Mouse (Mus musculus): ENCODE measurements around the gene Zfp90.

The Zfp90 gene

DNA sequence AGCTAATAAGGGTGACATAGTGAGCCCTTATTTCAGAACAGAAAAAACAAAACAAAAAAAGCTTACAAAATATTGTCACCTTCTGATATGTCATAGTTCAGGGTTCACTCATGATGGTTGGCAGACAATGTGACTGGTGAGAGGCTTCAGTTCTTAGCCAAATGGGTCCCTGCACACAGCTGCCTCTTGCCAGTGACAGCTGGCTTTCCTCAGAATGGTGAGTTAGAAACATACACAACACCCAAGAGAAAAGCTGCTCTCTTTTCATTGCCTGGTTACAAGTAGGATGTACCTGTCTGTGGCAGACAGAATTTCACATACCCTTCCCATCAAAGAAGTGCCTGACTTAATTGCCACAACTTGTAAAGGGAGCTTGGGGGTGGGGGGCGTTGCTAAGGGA, 18.5 kb downstream of the Zfp90 start:
- no peak for DNase-seq (ENCODE audit: low spot score)

DNA sequence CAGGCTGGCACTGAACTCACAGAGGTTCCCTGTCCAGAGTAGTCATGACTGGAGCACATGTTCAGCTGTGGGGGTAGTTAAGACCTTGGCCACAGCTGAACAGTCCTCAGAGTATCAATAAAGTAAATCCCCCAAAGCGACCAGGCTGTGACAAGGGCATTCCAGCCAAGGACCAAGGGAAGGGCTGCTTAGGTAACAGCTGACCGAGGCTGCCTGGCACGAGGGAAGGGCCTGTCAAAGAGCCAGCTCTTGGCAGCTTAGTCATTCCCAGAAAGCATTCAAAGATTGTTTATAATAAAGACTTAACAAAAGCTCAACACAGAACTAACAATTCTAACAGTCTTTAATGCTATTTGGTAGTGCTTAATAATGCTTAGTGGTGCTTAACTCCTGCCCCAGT, 22.7 kb downstream of the Zfp90 start:
- DNase-seq (ENCODE audit: low spot score), result no peak

DNA sequence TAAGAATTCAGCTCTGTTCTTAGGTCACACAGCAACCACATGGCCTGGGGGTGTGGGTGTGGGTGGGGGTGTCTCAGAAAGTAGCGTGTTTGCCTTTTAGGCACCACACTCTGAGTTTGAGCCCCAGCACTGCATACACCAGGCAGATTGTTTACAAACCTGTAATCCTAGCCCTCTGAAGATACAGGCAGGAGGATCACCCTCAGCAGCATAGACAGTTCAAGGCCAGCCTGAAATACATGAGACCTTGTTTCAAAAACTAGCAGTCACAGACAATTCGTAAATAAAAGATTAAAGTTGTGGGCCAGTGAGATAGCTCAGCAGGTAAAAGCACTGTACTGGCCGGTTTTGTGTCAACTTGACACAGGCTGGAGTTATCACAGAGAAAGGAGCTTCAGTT, 25.0 kb downstream of the Zfp90 start:
- DNase-seq (ENCODE audit: low spot score), result no peak

DNA sequence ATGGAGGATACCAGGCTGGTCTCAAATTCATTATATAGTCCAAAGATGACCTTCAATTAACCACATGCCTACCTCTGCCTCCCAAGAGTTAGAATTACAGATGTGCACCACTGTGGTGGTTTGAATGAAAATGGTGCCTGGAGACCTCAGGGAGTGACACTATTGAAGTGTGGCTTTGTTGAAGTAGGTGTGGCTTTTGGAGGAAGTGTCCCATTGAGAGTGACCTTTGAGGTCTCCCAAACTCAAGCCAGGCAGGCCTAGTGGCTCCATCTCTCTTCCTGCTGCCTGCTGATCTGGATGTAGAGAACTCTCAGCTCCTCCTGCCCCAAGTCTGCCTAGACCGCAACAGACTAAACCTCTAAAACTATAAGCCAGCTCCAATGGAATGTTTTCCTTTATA, 27.6 kb downstream of the Zfp90 start:
- DNase-seq (ENCODE audit: low spot score), result no peak

DNA sequence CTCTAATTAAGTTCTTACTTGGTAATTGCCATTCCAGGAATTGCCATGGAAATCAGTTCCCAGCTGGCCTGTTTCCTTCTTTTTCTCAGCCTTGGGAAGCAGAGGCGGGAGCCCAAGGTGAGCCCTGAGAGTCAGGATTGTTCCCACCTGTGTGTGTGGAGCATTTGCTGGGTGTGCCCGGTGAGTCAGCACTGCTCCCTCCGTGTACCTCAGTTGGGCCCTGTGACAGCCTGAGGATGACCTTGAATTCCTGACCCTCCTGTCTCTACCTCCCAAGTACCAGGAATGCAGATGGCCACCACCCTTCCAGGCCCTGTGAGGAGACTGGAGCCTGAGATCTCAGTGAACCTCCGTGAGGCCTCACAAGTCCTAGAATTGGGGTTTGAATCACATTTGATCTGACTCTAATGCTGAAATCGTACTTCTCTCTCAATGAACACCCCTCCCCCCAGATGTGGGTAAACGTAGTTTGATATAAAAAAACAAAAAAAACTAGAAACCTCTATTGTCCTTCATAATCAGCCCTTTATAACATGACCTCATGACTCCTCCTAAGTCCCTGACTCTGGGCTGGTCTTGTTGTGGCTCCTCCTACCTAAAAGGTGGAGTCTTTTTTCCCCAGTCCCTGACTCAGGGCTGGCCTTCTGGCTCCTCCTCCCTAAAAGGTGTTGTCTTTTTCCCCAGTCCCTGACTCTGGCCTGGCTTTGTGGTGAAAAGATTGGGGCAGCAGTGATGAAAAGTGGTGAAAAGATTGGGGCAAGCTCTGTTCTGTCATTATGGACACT, 36.4 kb downstream of the Zfp90 start:
- no peak for DNase-seq (ENCODE audit: low spot score)

DNA sequence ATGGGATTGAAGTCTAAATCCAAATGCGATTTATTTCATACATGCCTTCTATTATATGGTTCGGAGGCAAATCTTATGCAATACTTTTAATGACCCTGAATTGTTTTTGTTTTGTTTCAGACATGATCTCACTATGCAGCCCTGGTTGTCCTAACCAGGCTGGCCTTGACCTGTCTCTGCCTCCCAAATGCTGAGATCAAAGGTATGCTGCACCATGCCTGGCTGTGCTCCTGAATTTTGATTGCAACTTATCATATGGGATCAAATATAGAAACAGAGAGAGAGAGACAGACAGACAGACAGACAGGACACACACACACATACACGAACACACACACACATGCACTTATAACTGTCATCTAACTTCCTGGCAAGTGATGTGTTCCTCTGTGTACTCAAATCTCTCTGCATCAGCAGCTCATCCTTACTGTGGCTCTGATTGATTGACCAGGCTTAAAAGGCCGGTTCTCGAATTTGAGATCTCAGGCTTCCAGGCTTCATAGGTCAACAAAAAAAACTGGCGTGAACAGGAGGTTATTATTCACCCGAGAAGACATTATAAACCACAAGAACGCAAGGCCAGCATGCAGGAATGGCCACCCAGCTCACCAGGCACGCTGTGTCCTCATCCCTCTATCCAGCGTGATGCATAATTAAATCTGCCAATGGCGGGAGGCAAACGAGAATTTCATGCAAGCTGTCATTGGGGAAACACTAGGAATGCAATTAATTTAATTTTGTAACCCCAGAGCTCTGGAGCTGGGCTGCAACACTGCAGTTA, 37.8 kb downstream of the Zfp90 start:
- DNase-seq (ENCODE audit: low spot score), result no peak

DNA sequence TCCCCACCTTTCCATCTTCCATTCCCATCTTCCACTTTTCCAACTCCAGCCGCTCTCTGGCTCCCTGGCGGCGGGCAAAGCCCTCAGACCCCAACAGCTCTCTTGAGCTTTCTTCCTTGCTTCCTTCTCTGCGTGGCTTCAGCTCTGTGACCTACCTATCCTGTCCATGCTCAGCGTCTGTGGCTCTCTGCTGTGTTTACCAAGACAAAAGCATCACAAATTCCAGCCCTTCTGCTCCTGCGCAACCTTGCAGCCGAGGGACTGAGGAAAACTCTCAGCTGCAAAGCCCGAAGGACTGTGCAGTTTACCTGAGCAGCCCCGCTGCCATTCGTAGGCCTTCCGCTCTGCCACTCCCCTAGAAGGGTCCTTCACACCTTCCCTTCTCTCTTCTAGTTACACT, 38.9 kb downstream of the Zfp90 start:
- DNase-seq (ENCODE audit: low spot score), result no peak

DNA sequence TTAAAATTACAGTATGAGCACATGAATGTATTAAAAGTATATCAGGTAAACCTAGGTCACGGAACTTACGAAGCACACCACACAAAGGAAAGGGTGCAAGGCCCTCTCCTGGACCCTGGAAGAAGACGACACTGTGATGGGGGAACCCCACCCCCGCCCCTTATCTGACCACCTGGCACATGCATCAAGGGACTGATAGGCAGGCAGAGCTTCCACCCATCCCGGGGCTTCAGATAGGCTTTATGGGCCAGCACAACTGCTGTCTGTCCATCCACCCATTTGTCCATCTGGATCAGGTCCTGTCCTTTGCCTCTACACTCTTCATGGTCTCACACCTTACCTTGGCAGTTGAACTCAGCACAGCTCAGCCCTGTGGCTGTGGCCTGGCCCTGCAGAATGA, 47.0 kb downstream of the Zfp90 start:
- no peak for DNase-seq (ENCODE audit: low spot score)

DNA sequence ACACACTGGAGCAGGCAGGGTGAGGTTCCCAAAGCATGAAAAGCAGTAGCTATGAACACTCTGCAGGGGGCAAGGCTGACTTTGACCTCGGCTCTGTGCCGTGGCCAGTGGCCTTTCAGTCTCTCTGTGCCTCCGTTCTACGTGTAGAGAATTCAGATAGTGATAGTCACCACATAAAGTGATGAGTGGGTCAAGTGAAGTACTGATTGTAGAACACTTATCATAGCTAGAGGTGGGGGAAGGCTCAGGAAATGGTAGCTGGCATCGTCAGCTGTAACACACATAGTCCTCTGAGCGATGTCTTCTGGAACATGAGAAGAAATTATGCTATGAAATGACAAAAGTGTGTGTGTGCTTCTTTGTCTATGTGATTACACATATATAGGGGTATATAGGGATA, 48.7 kb downstream of the Zfp90 start:
- DNase-seq (ENCODE audit: low spot score), result no peak

DNA sequence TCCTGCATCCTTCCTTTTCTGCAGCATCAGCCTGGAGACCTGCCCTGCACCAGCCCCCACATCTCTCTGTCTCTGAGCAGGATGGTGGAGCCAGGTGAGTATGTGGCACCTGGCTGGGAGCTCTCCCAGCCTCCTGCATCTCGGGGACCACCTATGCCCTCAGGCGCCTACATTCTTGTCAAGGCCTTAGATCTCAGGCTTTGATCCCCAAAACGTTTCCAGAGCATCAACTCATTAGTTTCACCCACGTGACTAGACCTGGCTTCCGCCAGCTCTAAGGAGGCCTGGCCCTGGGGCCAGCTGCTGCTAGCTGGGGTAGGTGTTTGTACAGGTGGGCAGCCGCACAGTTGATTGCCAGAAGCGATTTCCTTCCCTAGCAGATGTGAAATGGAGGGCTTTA, 54.4 kb downstream of the Zfp90 start:
- DNase-seq (ENCODE audit: low spot score), result no peak

DNA sequence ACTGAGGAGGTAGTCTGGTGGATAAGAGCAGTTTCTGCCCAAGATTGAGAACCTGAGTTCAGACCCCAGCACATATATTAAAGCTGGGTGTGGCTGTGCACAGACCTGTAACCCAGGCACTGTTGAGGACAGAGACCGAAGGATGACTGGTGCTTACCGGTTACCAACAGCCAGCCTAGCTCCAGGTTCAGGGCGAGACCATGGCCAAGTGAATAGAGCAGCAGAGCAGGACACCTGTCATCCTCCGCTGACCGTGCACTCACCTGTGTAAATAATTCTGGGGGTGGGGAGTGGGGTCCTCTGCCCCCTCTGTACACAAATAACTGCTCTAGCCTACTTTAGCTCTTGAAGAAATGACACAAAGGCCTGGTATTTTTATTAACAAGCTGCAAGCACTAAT, 58.9 kb downstream of the Zfp90 start:
- no peak for DNase-seq (ENCODE audit: low spot score)

All from urinary bladder, postnatal 10 days (tissue).